ENCODE assay signal across 7 mouse cellular contexts in genomic region chr4:133010611-133011010, GRCm38 (mm10). TPM values are rescaled to one million over a fixed set of nuclear protein-coding genes. Genes with fewer than 3 reads are reported as not detected.
DNase-seq lines count a peak whose midpoint lies in the region; ATAC-seq and TF ChIP-seq lines count a peak whose summit lies in the region.

No protein-coding gene starts in this region.

- DNase-seq in lung, postnatal 36 days: no peak
- no peak for DNase-seq in adipocyte (ENCODE audit: low spot score)
- no peak for DNase-seq in left cerebral cortex, adult 18-20 months (ENCODE audit: low spot score in 2 of 2)

- H3K27ac ChIP-seq in lung, embryonic 16.5 days (ENCODE audit: low read length): no peak overlapping the region
- 0 out of 2 replicates have a peak overlapping the region, but pooled peaks have one; percentile 99 for H3K27ac ChIP-seq in embryonic facial prominence, embryonic 15.5 days (replicated peaks)
- no peak overlapping the region for H3K27ac ChIP-seq in intestine, postnatal 0 days (ENCODE audit: low read depth, low read length)

- peaks cover 18% of the 10 kb centered on the region; the same call in 1 of the 2 replicates for H3K27me3 ChIP-seq in lung, embryonic 16.5 days (ENCODE audit: control insufficient read depth, insufficient read depth, low read depth, low read length)
- peaks cover 13% of the 10 kb centered on the region for H3K27me3 ChIP-seq in embryonic facial prominence, embryonic 15.5 days
- H3K27me3 ChIP-seq in intestine, postnatal 0 days (replicated peaks; ENCODE audit: control insufficient read depth, insufficient read depth, low read length): no peaks in the 10 kb centered on the region
- H3K27me3 ChIP-seq in myocyte (ENCODE audit: control insufficient read depth, insufficient read depth, insufficient read length): no peaks in the 10 kb centered on the region

- TF ChIP-seq POLR2A in myocyte (IDR thresholded peaks at IDR 0.05; ENCODE audit: insufficient read length, low read depth): no peak

- H3K9ac ChIP-seq in lung, embryonic 16.5 days (ENCODE audit: low read length): peak overlapping the region; percentile 99
- H3K9ac ChIP-seq in embryonic facial prominence, embryonic 15.5 days: peak overlapping the region; percentile 99; the same call in 1 of the 2 replicates
- H3K9ac ChIP-seq in intestine, postnatal 0 days (ENCODE audit: low read depth, low read length): no peak overlapping the region

- peaks cover 19% of the 10 kb centered on the region for H3K79me2 ChIP-seq in myocyte (ENCODE audit: control insufficient read depth, insufficient read depth)

- H3K36me3 ChIP-seq in lung, embryonic 16.5 days (ENCODE audit: control insufficient read depth, insufficient read depth, low read length): no peaks in the 10 kb centered on the region
- H3K36me3 ChIP-seq in embryonic facial prominence, embryonic 15.5 days: no peaks in the 10 kb centered on the region
- no peaks in the 10 kb centered on the region for H3K36me3 ChIP-seq in intestine, postnatal 0 days (ENCODE audit: control insufficient read depth, insufficient read depth)
- H3K36me3 ChIP-seq in myocyte (ENCODE audit: control insufficient read depth, insufficient read depth): no peaks in the 10 kb centered on the region

- no peak overlapping the region for H3ac ChIP-seq in myocyte (ENCODE audit: control insufficient read depth, insufficient read length)

- WGBS in lung, embryonic 16.5 days: 2% methylated on average over 17 of the region's 17 CpGs
- 3% methylated on average over 17 of the region's 17 CpGs for WGBS in embryonic facial prominence, embryonic 15.5 days
- 5% methylated on average over 17 of the region's 17 CpGs for WGBS in intestine, postnatal 0 days

- peaks cover 35% of the 10 kb centered on the region for H3K4me1 ChIP-seq in lung, embryonic 16.5 days (replicated peaks; ENCODE audit: control insufficient read depth, insufficient read depth, low read length)
- H3K4me1 ChIP-seq in embryonic facial prominence, embryonic 15.5 days: peaks cover 44% of the 10 kb centered on the region
- peaks cover 3% of the 10 kb centered on the region; the same call in 1 of the 2 replicates for H3K4me1 ChIP-seq in intestine, postnatal 0 days (replicated peaks; ENCODE audit: control insufficient read depth, insufficient read depth, low read length)

- ATAC-seq in lung, embryonic 16.5 days (ENCODE audit: low read depth): no peak
- ATAC-seq in embryonic facial prominence, embryonic 15.5 days (ENCODE audit: insufficient number of reproducible peaks, low FRiP score, low TSS enrichment, low read depth): no peak
- no peak for ATAC-seq in intestine, postnatal 0 days

- H3K9me3 ChIP-seq in lung, embryonic 16.5 days (ENCODE audit: control insufficient read depth, low read length): no peaks in the 10 kb centered on the region
- H3K9me3 ChIP-seq in embryonic facial prominence, embryonic 15.5 days (replicated peaks): no peaks in the 10 kb centered on the region
- H3K9me3 ChIP-seq in intestine, postnatal 0 days (ENCODE audit: control insufficient read depth): no peaks in the 10 kb centered on the region

- no peak for TF ChIP-seq CTCF in intestine, postnatal 0 days (IDR thresholded peaks at IDR 0.05; ENCODE audit: low read depth)

- peak overlapping the region; percentile 91 for H3K4me2 ChIP-seq in lung, embryonic 16.5 days (ENCODE audit: low read depth, low read length)
- peak overlapping the region; percentile 79 for H3K4me2 ChIP-seq in embryonic facial prominence, embryonic 15.5 days (replicated peaks)
- H3K4me2 ChIP-seq in intestine, postnatal 0 days (replicated peaks; ENCODE audit: low read depth): peak overlapping the region; percentile 90
- peak overlapping the region; percentile 89 for H3K4me2 ChIP-seq in myocyte (ENCODE audit: low read depth)

- H3K4me3 ChIP-seq in lung, embryonic 16.5 days (ENCODE audit: low read length): peak overlapping the region; percentile 94
- peak overlapping the region; percentile 92 for H3K4me3 ChIP-seq in embryonic facial prominence, embryonic 15.5 days (replicated peaks)
- peak overlapping the region; percentile 87 for H3K4me3 ChIP-seq in intestine, postnatal 0 days (ENCODE audit: low read depth, low read length)
- peak overlapping the region; percentile 92 for H3K4me3 ChIP-seq in myocyte

TF ChIP-seq in myocyte, 11 proteins besides CTCF, POLR2A, EP300 and RAD21:
- TF ChIP-seq E2F4 (IDR thresholded peaks at IDR 0.05; ENCODE audit: insufficient read depth) (no peak), SRF (IDR thresholded peaks at IDR 0.05; ENCODE audit: control insufficient read depth, insufficient read length, low read depth) (no peak)

RNA-seq across cellular contexts. Expression of gene Ahdc1, which starts 0.4 kb away (rescaled TPM):
- 8.0 and 8.2 TPM in 2 replicates for polyA plus RNA-seq in lung, embryonic 16.5 days (2015; fragmentation: Nextera tagmentation; extraction: Ambion mirVana)
- polyA plus RNA-seq in embryonic facial prominence, embryonic 15.5 days (2015; fragmentation: Nextera tagmentation; extraction: Ambion mirVana): 13.2 and 13.9 TPM in 2 replicates
- polyA plus RNA-seq in intestine, postnatal 0 days (2015; fragmentation: Nextera tagmentation; extraction: Ambion mirVana): 2.4 and 3.1 TPM in 2 replicates
- polyA plus RNA-seq in myocyte (2012; fragmentation: generic; extraction: Trizol): 58.2 TPM
- 100 to 1,000 TPM; 108 to 121 TPM for total RNA-seq in left cerebral cortex, adult 18-20 months (2021)

RNA-seq across cellular contexts. Expression of gene Fgr, which starts 36.7 kb away (rescaled TPM):
- polyA plus RNA-seq in lung, embryonic 16.5 days (2015; fragmentation: Nextera tagmentation; extraction: Ambion mirVana): 0.79 and 1.2 TPM in 2 replicates
- 0.55 and 0.65 TPM in 2 replicates for polyA plus RNA-seq in embryonic facial prominence, embryonic 15.5 days (2015; fragmentation: Nextera tagmentation; extraction: Ambion mirVana)
- polyA plus RNA-seq in intestine, postnatal 0 days (2015; fragmentation: Nextera tagmentation; extraction: Ambion mirVana): 2.0 and 2.4 TPM in 2 replicates
- polyA plus RNA-seq in myocyte (2012; fragmentation: generic; extraction: Trizol): not detected
- under 1 TPM; 0.26 to 0.59 TPM for total RNA-seq in left cerebral cortex, adult 18-20 months (2021)
